Mouse (Mus musculus): ENCODE results near the gene Atxn1.

- no peak for TF ChIP-seq GATA1 (IDR thresholded peaks at IDR 0.05; ENCODE audit: borderline replicate concordance, low read length)
- no peak for TF ChIP-seq GATA2 (IDR thresholded peaks at IDR 0.05; ENCODE audit: borderline replicate concordance, low read depth, low read length)
- no peak for TF ChIP-seq CTCF (IDR thresholded peaks at IDR 0.05; ENCODE audit: low read depth, low read length)
Observed at GRCm38 (mm10) chr13:45950355-45950861, 14.4 kb downstream of the Atxn1 start.
